Mouse (Mus musculus): Measurements from ENCODE around the gene Ado. TPM values are rescaled to one million over a fixed set of nuclear protein-coding genes. Genes with fewer than 3 reads are reported as not detected.

Gene Ado
- 1 to 10 TPM; 5.9 to 6.7 TPM for total RNA-seq (2023)

GRCm38 (mm10) chr10:67548877-67549731, at the start of gene Ado:
Gene Ado, minus strand, starts transcription at chr10:67548955.

GRCm38 (mm10) chr10:67535256-67535655, 13.5 kb downstream of the Ado start, which contains the start of gene Egr2:
Gene Egr2, plus strand, starts transcription at chr10:67535475.

Other genes starting within 250 kb of the Ado start
- 1 to 10 TPM; 6.7 to 8.3 TPM for gene Egr2, start 13.5 kb downstream of the Ado start, total RNA-seq (2023)

All from neutrophil, adult 59 days (primary cell).